Mouse (Mus musculus) thymus, adult 18-20 months (tissue): Measurements from ENCODE around the gene Trmu.
A peak's percentile ranks its signal among the peaks of the same experiment; 100 is the strongest.
"Not testable (repeated sequence)": the region's sequence is repeated elsewhere in the genome, so short reads cannot be mapped to it uniquely, and the experiment has no call there.

Experiments used
- DNase-seq, 2 experiments: peaks; one replicate each; pipeline ENCODE4 v3.0.0; 2022; ENCODE audit warnings: mixed read lengths in 2 of 2

Trmu gene

DNA sequence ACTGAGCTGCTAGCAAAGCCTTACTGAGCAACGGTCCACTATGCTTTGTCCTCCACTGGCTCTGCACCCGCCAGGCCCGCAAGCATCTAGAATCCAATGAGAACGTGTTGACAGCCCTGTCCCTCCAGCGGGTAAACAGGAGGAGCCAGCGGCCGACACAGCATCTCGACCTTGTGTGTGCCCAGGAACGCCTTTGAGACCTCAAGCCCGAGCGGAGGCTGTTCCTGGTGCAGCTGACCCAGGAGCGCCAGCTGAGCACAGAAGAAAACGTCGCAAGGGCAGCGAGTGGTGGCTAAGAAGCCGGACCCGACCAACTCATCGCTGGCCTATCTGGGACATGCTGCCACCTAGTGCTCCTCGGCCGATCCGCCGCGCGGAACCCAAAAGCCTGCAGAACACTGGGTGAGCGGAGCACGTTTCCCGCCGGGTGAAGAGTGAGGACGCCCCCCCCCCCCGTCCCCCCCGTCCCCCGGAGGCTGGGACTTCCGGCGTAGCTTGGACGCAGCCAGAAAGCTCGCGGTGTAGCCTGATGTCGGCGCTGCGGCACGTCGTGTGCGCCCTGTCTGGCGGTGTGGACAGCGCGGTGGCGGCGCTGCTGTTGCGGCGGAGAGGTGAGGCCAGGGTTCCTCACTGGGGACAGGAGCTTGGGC lies at the start of gene Trmu:
TSS of gene Trmu (plus strand) at position 465 of the 650 bp plus-strand sequence.
- DNase-seq, result peak; percentile 79

DNA sequence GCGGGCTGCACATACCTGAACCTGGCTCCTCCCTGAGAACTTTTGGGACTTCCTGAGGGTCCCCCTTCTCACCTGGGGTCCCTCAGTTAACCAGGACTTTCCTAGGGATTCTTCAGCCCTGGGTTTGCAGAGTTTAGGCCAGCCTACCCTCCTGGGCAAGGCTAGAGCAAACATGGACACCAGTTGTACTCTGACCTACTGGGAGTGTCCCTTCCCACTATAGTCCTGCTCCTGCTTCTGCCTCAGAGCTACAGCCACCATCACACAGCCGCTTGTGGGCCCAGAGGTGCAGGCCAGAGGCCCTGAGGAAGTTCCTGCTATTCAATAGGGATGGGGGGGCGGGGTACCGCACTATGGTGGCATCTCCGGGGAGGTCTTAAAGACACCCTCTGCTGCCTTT lies 49.6 kb upstream of the Trmu start:
- no peak for DNase-seq

DNA sequence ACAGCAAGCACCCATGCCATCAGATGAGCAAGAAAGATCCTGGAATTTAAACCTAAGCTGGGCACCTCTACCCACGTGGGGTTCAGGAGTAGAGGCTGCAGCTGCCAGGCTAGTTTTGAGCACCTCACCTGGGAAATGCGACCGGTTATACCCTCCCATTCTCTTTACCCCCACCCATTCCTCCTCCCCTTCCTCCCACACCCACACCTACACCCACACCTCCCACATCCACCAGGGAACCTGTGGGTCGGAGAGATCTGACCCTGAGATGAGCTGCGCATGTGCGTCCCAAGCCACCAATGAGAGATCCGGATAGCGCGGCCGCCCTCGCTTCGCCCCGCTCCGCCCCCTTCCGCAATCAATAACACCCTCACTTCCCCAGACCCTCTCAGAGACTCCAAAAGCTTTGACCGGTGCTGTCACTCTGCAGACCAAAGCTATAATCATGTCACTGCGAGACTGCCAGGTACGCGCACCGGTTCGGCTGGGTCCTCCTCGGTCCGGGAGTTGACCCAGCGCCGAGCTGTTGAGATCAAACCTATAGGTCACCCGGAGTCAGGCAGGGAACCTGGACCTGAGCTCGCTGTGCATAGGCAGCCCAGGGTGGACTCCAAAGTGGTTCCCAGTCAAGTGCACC lies 47.0 kb upstream of the Trmu start, which contains the start of gene Ttc38:
TSS of gene Ttc38 (plus strand) at position 353 of the 637 bp plus-strand sequence.
- peak; percentile 78 to 85 for DNase-seq

DNA sequence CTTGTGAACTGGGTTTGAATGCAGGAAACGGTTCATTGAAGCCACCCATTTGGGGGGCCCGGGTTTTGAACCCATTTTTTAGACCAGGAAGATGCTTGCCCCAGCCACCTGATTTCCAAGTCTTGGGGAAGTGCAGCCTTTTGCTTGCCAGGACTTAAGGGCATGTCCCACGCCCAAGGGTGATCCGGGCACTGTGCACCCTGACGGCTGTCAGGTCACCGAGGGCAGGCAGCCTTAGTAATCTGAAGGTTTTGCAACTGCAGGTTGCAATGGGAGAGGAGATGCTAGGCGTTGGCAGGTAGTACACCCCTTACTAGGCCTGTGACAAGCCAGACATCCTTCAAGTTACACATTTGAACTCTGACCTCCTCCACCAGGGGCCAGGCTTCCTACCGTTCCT lies 46.5 kb upstream of the Trmu start:
- no peak for DNase-seq

DNA sequence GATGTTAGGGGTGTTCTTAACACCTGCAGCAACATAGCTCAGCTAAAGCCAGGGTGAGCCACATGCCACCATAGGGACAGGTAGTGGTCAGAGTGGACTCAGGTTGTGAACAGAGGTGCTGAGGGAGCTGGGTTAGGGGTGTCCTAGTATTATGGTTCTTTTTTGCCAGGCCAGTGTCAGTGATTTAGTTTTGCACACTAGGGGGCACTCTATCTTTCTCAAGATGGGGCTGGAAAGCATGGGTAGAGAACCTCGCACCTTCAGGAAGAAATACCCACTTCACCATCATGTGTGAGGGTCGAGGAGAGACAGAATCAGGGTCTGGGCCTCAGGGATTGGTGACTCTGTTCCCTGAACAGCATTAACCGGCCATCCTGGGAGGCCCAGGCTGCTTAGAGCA lies 43.8 kb upstream of the Trmu start:
- DNase-seq, result no peak

DNA sequence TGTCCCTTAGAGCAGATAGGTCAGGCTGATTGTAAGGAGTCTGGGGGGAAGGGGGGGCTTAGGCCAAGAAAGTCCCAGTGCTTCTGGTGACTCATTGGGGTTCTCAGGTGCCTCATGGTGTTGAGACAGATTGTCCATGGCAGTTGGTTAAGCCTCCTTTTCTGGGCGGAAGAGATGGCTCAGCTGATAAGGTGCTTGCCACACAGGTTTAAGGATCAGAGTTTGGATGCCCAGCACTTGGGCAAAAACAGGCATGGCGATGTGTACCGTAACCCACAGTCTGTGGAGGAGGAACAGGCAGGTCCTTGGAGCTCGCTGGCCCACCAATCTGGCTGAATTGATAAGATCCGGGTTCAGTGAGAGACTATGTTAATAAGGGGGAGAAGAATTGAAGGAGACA lies 42.2 kb upstream of the Trmu start:
- no peak for DNase-seq

DNA sequence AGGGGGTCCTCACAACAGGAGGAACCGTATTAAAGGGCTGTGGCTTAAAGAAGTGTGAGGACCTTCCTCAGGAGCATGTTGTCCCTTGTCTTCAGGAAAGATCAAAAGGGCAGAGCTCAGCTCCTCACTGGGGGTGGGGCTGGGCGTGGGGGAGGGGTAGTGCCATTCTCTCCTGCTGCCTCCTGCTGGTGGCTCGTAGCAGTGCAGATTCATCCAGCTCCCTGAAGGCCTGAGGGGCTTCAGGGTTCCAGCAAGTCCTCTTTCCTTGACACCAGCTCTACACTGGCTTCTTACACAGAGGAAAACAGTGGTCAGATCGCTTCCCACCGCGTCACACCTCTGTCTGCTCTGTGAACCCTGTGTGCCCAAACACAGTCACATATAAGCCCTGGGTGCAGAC lies 38.1 kb upstream of the Trmu start:
- no peak for DNase-seq

DNA sequence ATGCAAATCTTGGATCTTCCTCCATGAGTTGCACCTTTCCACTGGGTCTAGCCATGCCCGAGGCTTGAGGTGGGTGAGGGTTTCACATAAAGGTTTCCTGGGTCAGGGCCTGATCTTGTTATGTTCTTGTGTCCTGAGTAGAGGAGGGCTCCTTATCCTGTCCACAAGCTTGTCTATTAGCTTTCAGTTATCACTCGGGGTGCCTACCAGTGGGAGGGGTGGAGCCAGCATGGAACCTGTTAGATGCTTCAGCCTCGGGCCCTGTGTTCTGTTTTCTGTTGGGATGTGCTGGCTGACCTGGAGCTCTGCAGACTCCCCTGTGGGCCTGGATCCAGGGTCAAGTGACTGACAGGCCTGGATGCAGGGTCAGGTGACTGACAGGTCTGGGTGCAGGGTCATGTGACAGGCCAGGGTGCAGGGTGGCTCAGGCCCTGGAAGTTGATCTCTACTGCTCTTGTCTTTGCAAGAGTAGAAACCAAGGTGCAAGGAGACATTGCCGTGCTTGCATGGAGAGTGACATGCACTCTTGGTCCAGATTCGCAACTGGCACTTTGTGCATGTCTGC lies 37.2 kb upstream of the Trmu start:
- DNase-seq, result no peak

DNA sequence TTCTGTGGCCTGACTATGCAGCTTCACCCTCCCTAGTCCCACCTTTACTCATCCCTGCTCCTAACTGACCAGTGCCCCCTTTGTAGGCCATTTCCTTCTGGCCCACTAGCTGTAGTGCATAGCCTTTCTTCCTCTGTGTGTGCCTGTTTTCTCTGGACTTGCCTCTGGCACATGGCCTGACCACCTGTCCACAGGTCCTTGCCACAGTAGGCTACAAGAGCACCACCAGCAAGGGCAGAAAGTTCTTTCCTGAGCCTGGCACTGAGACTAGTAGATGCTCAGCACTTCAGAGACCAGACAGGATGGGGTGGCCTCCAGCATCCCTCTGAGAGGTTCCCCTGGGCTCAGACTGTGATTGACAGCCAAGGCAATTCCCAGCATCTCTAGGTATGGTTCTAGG lies 34.0 kb upstream of the Trmu start:
- DNase-seq, result no peak

DNA sequence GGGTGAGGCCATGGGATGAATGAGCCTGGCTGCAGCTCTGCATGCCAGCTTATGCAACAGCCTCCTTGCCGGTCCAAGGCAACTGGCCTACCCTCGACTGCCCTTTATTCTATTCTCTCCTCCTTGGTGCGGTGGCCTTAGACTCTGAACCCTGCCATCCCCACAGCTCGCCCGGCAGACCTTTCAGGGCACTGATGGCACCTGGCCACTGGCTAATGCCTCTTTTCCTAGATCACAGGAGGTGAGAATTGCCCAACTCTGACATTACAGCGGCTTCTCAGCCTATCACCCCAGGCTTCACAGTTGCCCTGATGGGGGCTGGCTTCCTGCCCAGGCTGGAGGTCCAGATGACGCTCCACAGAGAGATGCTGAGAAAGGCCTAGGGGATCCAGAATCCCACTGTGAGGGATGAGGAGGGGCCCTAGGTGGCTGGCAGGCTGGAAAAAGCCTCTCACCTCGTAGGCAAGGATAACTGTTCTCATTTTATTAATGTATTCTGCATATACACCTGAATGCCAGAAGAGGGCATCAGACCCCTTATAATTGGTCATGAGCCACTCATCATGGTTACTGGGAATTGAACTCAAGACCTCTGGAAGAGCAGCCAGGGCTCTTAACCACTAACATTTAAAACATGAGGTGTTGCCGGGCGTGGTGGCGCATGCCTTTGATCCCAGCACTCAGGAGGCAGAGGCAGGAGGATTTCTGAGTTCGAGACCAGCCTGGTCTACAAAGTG lies 27.3 kb upstream of the Trmu start:
- DNase-seq, result no peak

DNA sequence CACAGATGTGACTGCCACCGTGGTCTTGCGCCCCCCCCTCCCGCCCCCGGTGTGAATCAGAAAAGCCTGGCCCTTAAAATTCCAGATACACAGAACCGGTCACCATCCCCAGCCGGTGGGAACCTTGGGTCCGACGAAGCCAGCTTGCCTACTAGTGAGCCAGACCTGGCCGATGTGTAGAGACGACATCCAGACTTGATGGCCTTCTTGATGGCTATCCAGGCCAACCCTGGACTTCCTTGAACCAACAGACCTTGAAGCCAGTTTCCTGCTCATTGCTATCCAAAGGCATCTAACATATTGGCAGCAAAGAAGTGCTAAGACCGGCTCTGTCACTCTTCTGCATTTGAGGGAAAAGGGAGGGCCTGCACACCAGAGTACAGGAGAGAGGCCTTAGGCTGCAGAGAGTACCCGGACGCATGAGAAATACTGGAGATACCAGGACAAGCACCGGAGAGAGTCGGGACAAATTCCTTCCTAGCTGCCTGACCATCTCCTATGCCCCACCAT lies 20.1 kb upstream of the Trmu start:
- no peak for DNase-seq

DNA sequence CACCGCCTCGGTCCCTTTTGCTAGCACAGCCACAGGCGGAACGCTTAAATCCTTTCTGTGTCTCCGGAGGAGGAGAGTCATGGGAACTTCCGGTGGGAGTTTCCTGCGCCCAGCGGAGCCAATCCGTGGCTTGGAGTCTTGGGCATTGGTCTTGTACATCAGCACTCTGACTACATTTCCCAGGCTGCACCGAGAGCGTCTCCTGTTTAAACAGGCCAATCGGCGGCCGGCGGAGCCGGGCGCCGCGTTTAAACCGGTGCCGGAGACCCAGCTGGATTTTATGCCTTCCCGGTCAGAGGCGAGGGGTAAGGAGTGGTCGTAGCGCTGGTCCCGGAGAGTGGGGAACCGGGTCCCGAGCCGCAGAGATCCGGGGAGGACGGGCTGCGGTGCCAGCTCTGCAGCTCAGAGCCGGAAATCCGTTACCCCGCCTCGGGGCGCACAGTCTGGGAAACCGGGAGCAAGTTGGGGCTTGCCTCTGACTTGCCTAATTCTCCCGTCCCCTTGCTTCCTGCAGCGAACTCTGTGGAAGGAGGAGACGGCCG lies 19.6 kb upstream of the Trmu start, which contains the start of gene Gtse1:
TSS of gene Gtse1 (plus strand) at position 256 of the 542 bp plus-strand sequence.
- peak; percentile 90 to 92 for DNase-seq

DNA sequence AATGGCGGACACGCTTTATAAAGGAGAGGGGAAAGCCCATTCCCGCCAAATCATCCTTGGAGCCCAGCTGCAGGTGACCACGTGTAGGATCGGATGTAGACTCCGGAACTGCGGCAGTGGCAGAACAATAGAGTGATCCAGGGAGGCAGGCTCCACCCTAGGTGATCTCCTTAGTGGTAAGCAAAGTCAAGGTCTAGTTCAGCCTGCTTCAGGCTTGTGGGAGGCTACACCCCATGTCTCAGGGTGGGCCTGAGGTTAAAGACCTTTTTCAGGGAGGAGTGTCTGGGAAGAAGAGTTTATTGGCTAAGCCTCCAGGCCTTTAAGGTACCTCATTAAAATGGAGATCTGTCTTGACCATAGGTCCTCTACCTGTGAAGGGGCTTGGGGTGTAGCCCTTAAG lies 13.2 kb upstream of the Trmu start:
- not testable (repeated sequence) for DNase-seq

DNA sequence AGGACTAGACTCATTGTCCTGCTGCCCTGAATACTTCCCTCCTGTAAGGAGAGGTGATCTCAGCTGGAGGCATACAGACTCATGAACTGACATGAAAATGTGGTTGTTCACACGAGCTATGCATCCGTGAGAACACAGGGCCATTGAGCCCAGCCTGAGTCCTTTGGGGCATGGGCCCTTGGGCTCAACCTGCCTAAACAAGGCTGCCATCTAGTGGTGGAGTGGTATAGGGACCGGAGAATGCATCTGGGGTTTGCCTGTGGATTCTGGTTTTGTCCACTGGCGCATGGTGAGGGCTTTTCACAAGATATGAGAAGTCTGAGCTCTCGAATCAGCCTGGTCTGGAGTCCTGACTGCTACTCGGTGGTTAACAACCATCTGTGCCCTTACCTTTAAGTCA lies 11.4 kb upstream of the Trmu start:
- peak in 1 of 2 experiments; percentile 31 for DNase-seq

DNA sequence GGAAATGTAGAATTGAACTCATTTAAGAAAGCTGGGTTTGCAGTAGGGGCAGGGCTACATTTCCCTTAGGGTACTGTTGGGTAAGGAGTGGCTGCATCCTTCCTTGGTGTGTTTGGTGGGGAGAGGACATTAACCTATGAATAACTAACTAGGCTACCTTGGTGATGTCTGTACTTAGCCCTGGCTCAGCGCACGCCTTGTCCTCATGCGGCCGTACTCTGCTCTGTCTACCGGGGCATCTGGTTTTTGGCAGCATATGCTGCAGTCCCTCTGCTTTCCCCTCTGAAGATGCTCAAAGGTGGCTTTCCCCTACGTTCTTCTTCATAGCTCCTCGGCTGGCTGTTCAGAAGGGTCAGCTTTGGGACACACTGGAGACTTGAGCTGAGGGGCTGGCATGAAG lies 1.8 kb upstream of the Trmu start:
- no peak for DNase-seq

DNA sequence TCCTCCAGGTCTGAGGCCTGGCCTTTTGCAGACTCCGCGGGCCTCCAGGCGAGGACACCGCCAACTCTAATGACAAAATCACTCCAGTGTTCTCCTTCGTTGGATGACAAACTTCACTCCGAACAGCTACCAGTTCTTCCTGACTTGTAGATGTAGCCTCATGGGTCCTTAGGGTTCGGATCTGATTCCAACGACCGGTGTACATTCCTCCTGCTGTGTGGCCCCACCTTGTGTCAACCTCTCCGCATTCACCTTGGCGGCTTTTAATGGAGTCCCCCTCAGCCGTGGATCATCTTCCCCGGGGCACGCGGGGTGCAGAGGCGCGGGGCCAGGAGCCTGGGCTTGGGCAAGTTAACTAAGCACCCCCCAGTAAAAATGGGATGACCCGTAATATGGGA lies 385 bp downstream of the Trmu start:
- DNase-seq, result no peak

DNA sequence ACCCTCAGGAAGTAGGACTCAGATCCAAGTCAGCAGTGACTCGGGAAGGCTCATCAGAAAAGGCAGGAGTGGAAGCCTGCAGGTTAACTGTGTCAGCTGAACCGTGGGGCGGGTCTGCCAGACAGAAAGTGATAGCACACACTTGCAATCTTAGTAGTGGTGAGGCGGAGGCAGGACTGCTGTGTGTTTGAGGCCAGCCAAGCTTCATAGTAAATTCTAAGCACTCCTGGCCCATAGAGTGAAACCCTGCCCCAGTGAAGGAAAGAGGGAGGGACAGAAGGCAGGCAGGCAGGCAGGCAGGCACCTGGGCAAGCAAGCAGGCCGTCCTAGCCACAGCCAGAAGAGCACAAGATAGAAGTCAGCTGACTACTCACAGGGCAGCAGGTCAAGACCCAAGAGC lies 6.5 kb downstream of the Trmu start:
- DNase-seq, result no peak

DNA sequence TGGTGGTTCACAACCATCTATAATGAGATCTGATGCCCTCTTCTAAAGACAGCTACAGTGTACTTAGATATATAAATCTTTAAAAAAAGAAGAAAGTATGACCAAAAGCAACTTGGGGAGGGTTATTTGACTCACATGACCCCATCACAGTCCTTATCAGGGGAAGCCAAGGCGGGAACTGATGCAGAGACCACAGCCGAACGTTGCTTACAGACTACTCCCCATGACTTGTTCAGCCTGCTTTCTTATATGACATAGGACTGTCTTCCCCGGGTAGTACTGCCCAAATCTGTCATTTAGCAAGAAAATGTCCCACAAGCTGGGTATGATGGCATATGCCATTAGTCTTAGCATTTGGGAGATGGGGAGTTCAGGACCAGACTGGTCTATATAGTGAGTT lies 10.1 kb downstream of the Trmu start:
- DNase-seq, result no peak

DNA sequence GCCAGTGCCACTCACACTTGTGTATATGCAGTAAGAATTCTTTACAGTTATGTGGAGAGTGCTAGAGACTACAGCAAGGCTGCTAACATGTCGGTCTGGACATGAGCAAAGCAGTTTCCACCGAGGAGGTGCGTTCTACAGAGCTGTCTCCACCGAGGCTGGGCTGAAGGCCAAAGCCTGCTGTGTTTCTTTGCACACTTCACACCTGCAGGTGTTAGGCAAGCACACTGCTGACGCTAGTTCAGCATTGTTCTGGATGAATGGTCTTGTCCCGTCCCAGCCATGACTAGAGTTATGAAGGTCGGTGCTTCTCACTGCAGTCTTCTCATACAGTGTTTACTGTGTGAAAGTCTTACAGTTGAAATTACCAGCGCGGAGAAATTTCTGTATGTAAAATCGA lies 12.9 kb downstream of the Trmu start:
- no peak for DNase-seq

DNA sequence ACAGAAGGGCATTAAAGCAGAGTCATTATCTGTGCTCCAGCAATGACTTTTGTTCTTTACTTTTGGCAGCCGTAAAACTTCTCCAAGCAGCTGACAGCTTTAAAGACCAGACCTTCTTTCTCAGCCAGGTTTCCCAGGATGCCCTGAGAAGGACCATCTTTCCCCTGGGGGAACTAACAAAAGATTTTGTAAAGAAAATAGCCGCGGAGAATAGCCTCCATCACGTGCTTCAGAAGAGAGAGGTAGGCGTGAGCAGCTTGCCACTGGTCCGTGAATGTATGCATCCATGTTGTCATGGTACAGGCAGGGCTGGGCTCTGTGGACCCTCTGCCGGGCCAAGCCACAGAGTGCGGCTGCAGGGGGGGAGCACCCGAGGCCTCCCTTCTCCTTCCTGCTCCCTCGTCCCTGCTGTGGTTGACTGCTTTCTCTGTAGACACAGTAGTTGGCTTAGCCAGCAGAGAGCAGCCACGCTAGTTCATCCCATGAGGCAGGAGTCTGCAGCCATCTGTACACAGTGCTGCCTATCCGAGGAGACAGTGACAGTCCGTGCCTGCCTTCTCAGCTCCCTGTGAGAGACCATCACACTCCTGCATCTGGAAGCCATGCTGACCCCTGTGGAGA lies 13.5 kb downstream of the Trmu start:
- DNase-seq, result no peak

DNA sequence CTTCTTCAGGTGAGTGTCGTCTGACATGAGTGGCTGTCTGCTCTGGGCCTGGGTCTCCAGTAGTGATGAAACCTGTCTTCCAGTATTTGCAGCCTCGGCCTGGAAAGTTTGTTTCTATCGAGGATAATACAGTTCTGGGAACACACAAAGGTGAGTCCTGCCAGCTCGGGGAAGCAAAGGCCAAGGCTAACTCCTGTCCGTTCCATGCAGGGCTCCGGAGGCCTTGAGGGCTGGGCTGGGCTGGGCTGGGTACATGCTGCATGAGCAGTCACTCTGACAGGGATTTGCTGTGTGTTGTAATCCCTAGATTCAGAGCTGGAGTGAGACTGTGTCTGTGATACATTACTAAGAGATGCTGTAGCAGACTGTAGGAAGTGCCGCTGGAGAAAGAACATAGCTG lies 14.8 kb downstream of the Trmu start:
- no peak for DNase-seq

DNA sequence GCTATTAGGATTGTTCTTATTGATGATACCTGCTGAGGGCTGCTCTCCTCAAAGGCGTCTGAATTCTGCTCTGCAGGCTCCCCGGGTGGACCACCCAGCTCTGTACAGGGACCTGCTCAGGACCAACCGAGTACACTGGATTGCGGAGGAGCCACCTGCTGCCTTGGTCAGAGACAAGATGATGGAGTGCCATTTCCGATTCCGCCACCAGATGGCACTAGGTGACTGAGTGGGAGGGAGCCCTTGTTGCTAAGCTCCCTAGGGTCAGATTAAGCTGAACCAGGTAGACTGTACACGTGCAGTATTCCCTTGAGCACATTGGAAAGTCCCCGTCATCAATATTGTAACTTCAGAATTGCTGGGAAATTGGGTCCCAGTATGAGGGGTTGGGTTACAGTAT lies 17.2 kb downstream of the Trmu start:
- peak; percentile 57 to 65 for DNase-seq

DNA sequence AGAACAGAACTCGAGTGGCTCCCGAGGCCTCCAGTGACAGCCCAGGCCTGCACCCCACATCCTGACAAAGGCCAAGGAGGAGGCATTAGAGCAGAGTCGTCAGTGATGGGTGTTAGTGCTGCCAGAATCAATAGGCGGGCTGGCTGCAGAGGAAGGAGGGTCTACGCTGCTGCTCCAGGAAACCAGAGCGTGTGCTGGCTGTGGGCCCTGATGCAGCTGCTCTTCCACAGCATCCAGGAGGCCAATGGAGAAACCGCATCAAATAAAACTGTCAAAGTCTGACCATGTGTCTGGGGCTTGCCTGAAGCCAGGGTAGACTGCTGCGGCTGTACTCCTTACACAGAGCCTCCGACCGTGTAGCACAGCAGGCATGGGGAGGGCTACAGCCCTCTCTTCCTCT lies 18.0 kb downstream of the Trmu start:
- no peak for DNase-seq
